Mouse (Mus musculus): ENCODE measurements at regions not wholly inside any gene's neighbourhood (a gene's known extent, or its start where the extent isn't known, plus 50 kb on each side); places are given as distances from the start of the nearest gene placed in this dataset.

- DNase-seq (ENCODE audit: low read depth, low spot score): no peak
These were observed 518.3 kb upstream of the Nr2f1 start for GRCm38 (mm10) chr13:78717686-78718431.

GRCm38 (mm10) chr13:78717159-78717558 is 517.6 kb upstream of the Nr2f1 start:
- DNase-seq (ENCODE audit: low read depth, low spot score): no peak

GRCm38 (mm10) chr13:78704693-78705092 is 505.1 kb upstream of the Nr2f1 start:
- DNase-seq (ENCODE audit: low read depth, low spot score): no peak

GRCm38 (mm10) chr13:78697814-78698519 is 498.4 kb upstream of the Nr2f1 start:
- DNase-seq (ENCODE audit: low read depth, low spot score): no peak

- DNase-seq (ENCODE audit: low read depth, low spot score): no peak
These were observed 479.8 kb upstream of the Nr2f1 start for GRCm38 (mm10) chr13:78679255-78679895.

- DNase-seq (ENCODE audit: low read depth, low spot score): no peak
These were observed 478.7 kb upstream of the Nr2f1 start for GRCm38 (mm10) chr13:78678241-78678640.

GRCm38 (mm10) chr13:78658285-78658684 is 458.7 kb upstream of the Nr2f1 start:
- no peak for DNase-seq (ENCODE audit: low read depth, low spot score)

- DNase-seq (ENCODE audit: low read depth, low spot score): no peak
These were observed 457.2 kb upstream of the Nr2f1 start for GRCm38 (mm10) chr13:78656766-78657165.

GRCm38 (mm10) chr13:78656196-78656595 is 456.6 kb upstream of the Nr2f1 start:
- DNase-seq (ENCODE audit: low read depth, low spot score): no peak

GRCm38 (mm10) chr13:78650824-78651223 is 451.3 kb upstream of the Nr2f1 start:
- no peak for DNase-seq (ENCODE audit: low read depth, low spot score)

- DNase-seq (ENCODE audit: low read depth, low spot score): peak; percentile 10
These were observed 445.0 kb upstream of the Nr2f1 start for GRCm38 (mm10) chr13:78644556-78644955.

GRCm38 (mm10) chr13:78643023-78643422 is 443.5 kb upstream of the Nr2f1 start:
- DNase-seq (ENCODE audit: low read depth, low spot score): no peak

- no peak for DNase-seq (ENCODE audit: low read depth, low spot score)
These were observed 442.8 kb upstream of the Nr2f1 start for GRCm38 (mm10) chr13:78642443-78642729.

- no peak for DNase-seq (ENCODE audit: low read depth, low spot score)
These were observed 442.3 kb upstream of the Nr2f1 start for GRCm38 (mm10) chr13:78641687-78642442.

- DNase-seq (ENCODE audit: low read depth, low spot score): no peak
These were observed 440.8 kb upstream of the Nr2f1 start for GRCm38 (mm10) chr13:78640340-78640739.

GRCm38 (mm10) chr13:78638462-78638861 is 438.9 kb upstream of the Nr2f1 start:
- DNase-seq (ENCODE audit: low read depth, low spot score): no peak

GRCm38 (mm10) chr13:78631609-78632008 is 432.1 kb upstream of the Nr2f1 start:
- no peak for DNase-seq (ENCODE audit: low read depth, low spot score)

- DNase-seq (ENCODE audit: low read depth, low spot score): no peak
These were observed 429.6 kb upstream of the Nr2f1 start for GRCm38 (mm10) chr13:78629041-78629727.

- DNase-seq (ENCODE audit: low read depth, low spot score): no peak
These were observed 424.1 kb upstream of the Nr2f1 start for GRCm38 (mm10) chr13:78623652-78624051.

GRCm38 (mm10) chr13:78602861-78603211 is 403.3 kb upstream of the Nr2f1 start:
- no peak for DNase-seq (ENCODE audit: low read depth, low spot score)

GRCm38 (mm10) chr13:78602211-78602860 is 402.8 kb upstream of the Nr2f1 start:
- DNase-seq (ENCODE audit: low read depth, low spot score): no peak
